Mouse (Mus musculus) kidney, adult 2 months (tissue): ENCODE measurements around the gene Exoc7. TPM values are rescaled to one million over a fixed set of nuclear protein-coding genes. Genes with fewer than 3 reads are reported as not detected.
A peak's percentile ranks its signal among the peaks of the same experiment; 100 is the strongest.
"Not testable (repeated sequence)": the region's sequence is repeated elsewhere in the genome, so short reads cannot be mapped to it uniquely, and the experiment has no call there.

ENCODE experiments used
- DNase-seq: peaks from one replicate; pipeline ENCODE4 v3.0.0; 2021
- H3K27ac ChIP-seq: fragments of 200-500 bp; 2 replicates; pipeline ENCODE4 v1.5.1; 2012; ENCODE audit warnings: low read depth, low read length, control low read depth, inconsistent platforms; ENCODE audit not compliant: insufficient read depth
- H3K27me3 ChIP-seq: fragments of 200-500 bp; replicated peaks from 2 replicates; pipeline ENCODE4 v1.6.1; 2012; ENCODE audit warnings: mild to moderate bottlenecking, moderate library complexity, low read length, inconsistent platforms; ENCODE audit not compliant: control insufficient read depth, insufficient read depth
- H3K36me3 ChIP-seq: fragments of 200-500 bp; 2 replicates; pipeline ENCODE4 v1.6.1; 2012; ENCODE audit warnings: mild to moderate bottlenecking, moderate library complexity, low read length, inconsistent platforms; ENCODE audit not compliant: control insufficient read depth, insufficient read depth
- H3K4me1 ChIP-seq: fragments of 200-500 bp; 2 replicates; pipeline ENCODE4 v1.6.1; 2011; ENCODE audit warnings: low read length; ENCODE audit not compliant: control insufficient read depth, insufficient read depth
- H3K4me3 ChIP-seq: fragments of 200-500 bp; 2 replicates; pipeline ENCODE4 v1.5.1; 2011; ENCODE audit warnings: mild to moderate bottlenecking, low read depth, low read length, control low read depth; ENCODE audit not compliant: insufficient read depth
- CTCF ChIP-seq: fragments of 200-500 bp; conservative IDR thresholded peaks from 2 replicates; pipeline ENCODE4 v1.5.1; 2011; ENCODE audit warnings: low read depth, mild to moderate bottlenecking, control low read depth, low read length, moderate library complexity, mixed read lengths; ENCODE audit not compliant: insufficient read depth, insufficient read length
- POLR2A ChIP-seq: fragments of 200-500 bp; IDR thresholded peaks from one replicate; pipeline ENCODE4 v1.6.1; 2011; ENCODE audit warnings: low read depth, low read length, control low read depth
- WGBS: fragments of 180-500 bp; shearing (Covaris S2); methylation state at CpG from one replicate; pipeline ENCODE4 v1.1.7; 2018; 5-methylcytosine and 5-hydroxymethylcytosine counted together
- polyA plus RNA-seq: library from polyadenylated mRNA; depleted of rRNA; stranded (reverse); fragments of >200 nt; gene quantifications from 2 replicates; pipeline ENCODE4 v1.2.3, GENCODE M21; 2012

Gene Exoc7
- polyA plus RNA-seq, 1 experiment: 33.5 TPM

DNA sequence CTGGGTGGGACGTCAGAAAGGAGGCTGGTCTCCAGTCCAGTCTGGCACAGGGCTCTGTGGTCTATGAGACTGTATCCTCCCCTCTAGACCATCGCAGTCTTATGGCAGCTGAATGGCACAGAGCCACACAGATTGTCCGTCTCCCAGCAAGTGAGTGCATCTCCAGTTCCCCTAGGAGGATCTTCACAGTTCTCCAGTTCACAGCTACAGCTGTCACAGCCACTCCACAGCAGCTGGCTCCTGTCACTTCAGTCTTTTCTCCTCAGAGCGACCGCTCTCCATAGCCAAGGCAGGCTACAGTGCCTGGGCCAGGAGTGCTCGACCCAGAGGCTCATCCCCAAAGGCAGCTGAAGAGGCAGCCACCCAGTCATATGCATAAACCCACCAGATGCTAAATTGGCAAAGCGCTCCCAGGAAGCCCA lies 21.3 kb downstream of the Exoc7 start:
- Histone ChIP-seq H3K4me3 (no peak overlapping the region), H3K36me3 (no peaks in the 10 kb centered on the region; the same call in 1 of the 2 replicates), H3K27me3 (no peaks in the 10 kb centered on the region; the same call in 1 of the 2 replicates), H3K27ac (no peak overlapping the region), H3K4me1 (0 out of 2 replicates have a peak, but pooled peaks cover 3% of the 10 kb centered on the region)
- peak; percentile 35 for DNase-seq
- WGBS: 50% methylated on average over 7 of the region's 7 CpGs
- TF ChIP-seq CTCF: no peak
- TF ChIP-seq POLR2A: no peak

DNA sequence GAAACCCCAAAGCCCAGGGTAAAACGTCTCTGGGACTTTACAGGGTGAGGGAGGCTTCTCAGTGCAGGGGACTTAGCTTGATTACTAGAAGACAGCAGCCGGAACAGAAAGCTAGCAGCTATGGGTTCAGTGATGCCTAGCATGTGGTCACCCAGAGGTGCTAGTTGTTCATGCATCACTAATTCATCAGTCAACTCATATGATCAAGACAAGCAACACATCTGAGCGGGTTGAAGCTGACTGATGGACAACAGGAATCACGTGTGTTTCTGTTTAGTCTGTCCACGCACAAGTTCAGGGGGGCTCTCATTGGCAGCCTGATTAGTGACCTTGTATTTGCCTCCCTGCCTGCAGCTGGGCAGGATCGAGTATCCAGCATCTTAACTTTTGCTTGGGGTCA lies 23.1 kb downstream of the Exoc7 start:
- no peak for TF ChIP-seq CTCF
- no peak for TF ChIP-seq POLR2A
- no peak overlapping the region for H3K27ac ChIP-seq
- WGBS: 18% methylated on average over 6 of the region's 6 CpGs
- 0 out of 2 replicates have a peak, but pooled peaks cover 3% of the 10 kb centered on the region for H3K4me1 ChIP-seq
- H3K4me3 ChIP-seq: no peak overlapping the region
- H3K36me3 ChIP-seq: no peaks in the 10 kb centered on the region; the same call in 1 of the 2 replicates
- DNase-seq: no peak
- no peaks in the 10 kb centered on the region; the same call in 1 of the 2 replicates for H3K27me3 ChIP-seq

GRCm38 (mm10) chr11:116282912-116283521 lies 24.0 kb downstream of the Exoc7 start:
- 0 out of 2 replicates have a peak, but pooled peaks cover 3% of the 10 kb centered on the region for H3K4me1 ChIP-seq
- no peaks in the 10 kb centered on the region; the same call in 1 of the 2 replicates for H3K36me3 ChIP-seq
- H3K27me3 ChIP-seq: no peaks in the 10 kb centered on the region; the same call in 1 of the 2 replicates
- no peak overlapping the region for H3K27ac ChIP-seq
- TF ChIP-seq CTCF (no peak), POLR2A (no peak)
- 7% methylated on average over 48 of the region's 48 CpGs for WGBS
- DNase-seq: no peak
- no peak overlapping the region for H3K4me3 ChIP-seq

DNA sequence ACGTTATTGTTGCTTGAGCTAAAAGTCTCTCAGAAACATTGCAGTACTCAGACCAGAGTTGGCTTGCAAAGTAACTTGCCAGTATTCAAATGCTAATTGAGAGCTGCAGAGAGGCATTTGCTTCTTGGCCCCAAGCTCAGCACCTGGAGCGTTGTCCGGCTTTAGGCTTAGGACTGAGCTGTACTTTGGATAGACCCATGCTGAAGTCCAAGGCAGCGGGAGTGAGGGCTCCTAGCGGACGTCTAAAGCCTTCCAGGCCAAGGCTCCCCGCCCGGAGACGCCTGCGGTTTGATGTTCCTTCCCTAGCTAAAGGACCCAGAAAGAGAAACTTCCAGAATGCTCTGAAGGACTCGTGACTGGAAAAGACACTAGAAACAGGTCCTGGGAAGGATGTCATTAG lies 24.9 kb downstream of the Exoc7 start:
- 0 out of 2 replicates have a peak, but pooled peaks cover 3% of the 10 kb centered on the region for H3K4me1 ChIP-seq
- WGBS: 4% methylated on average over 11 of the region's 11 CpGs
- H3K36me3 ChIP-seq: no peaks in the 10 kb centered on the region
- no peak overlapping the region for H3K4me3 ChIP-seq
- peak; percentile 53 for DNase-seq
- H3K27me3 ChIP-seq: no peaks in the 10 kb centered on the region; the same call in 1 of the 2 replicates
- TF ChIP-seq POLR2A (no peak), CTCF (no peak; the same call in 1 of the 2 replicates)
- H3K27ac ChIP-seq: no peak overlapping the region

DNA sequence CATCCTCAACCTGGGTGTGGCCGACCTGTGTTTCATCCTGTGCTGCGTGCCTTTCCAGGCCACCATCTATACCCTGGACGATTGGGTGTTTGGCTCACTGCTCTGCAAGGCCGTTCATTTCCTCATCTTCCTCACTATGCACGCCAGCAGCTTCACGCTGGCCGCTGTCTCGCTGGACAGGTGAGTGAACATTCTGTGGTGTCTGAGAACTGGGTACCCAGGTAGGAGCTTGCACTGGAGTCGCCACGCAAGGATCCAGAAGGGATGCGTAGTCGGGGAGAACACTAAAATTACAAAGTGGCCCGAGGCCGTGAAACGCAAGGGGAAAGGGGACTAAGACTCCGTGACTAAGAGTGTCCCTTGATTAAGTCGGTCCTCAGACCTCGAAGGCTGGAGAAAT lies 25.4 kb downstream of the Exoc7 start:
- no peak for DNase-seq
- Histone ChIP-seq H3K4me3 (no peak overlapping the region), H3K36me3 (no peaks in the 10 kb centered on the region), H3K4me1 (0 out of 2 replicates have a peak, but pooled peaks cover 3% of the 10 kb centered on the region), H3K27ac (no peak overlapping the region), H3K27me3 (no peaks in the 10 kb centered on the region; the same call in 1 of the 2 replicates)
- 3% methylated on average over 18 of the region's 18 CpGs for WGBS
- TF ChIP-seq CTCF (no peak), POLR2A (no peak)

GRCm38 (mm10) chr11:116280751-116281663 lies 26.0 kb downstream of the Exoc7 start, which contains the start of gene Galr2:
Gene Galr2 (plus strand): TSS chr11:116280939.
- 8% methylated on average over 48 of the region's 48 CpGs for WGBS
- Histone ChIP-seq H3K4me3 (no peak within 1 kb of the TSS), H3K36me3 (no peaks in the 10 kb centered on the region), H3K27me3 (no peaks in the 10 kb centered on the region; the same call in 1 of the 2 replicates), H3K27ac (no peak within 1 kb of the TSS), H3K4me1 (0 out of 2 replicates have a peak, but pooled peaks cover 3% of the 10 kb centered on the region)
- TF ChIP-seq CTCF (no peak), POLR2A (no peak)
- no peak for DNase-seq

- DNase-seq, H3K4me3 ChIP-seq, H3K27me3 ChIP-seq, H3K27ac ChIP-seq, H3K4me1 ChIP-seq, H3K36me3 ChIP-seq: not testable (repeated sequence)
- 95% methylated on average over 1 of the region's 1 CpGs for WGBS
Observed at GRCm38 (mm10) chr11:116277184-116277583, 29.8 kb downstream of the Exoc7 start.
